Mouse (Mus musculus): ENCODE results near the gene Usp32. TPM values are rescaled to one million over a fixed set of nuclear protein-coding genes. Genes with fewer than 3 reads are reported as not detected.

The Usp32 gene
- polyA plus RNA-seq (2015; fragmentation: Nextera tagmentation; extraction: Ambion mirVana): 4.1 and 4.7 TPM in 2 replicates

- Histone ChIP-seq H3K9me3 (replicated peaks; ENCODE audit: low read length) (no peaks in the 10 kb centered on the region), H3K4me2 (ENCODE audit: low read length) (peak within 1 kb of the TSS; percentile 82), H3K9ac (ENCODE audit: low read depth, low read length) (peak within 1 kb of the TSS; percentile 84), H3K27ac (peak within 1 kb of the TSS; percentile 91), H3K27me3 (ENCODE audit: insufficient read depth, low read length) (no peaks in the 10 kb centered on the region), H3K4me3 (replicated peaks; ENCODE audit: low read depth, low read length) (peak within 1 kb of the TSS; percentile 89), H3K36me3 (ENCODE audit: insufficient read depth, low read length) (no peaks in the 10 kb centered on the region), H3K4me1 (replicated peaks; ENCODE audit: insufficient read depth, low read length) (no peaks in the 10 kb centered on the region)
- ATAC-seq (replicated peaks; ENCODE audit: low FRiP score, low read depth): peak; percentile 98
- DNase-seq (ENCODE audit: low spot score): peak; percentile 99
- 2% methylated on average over 86 of the region's 94 CpGs for WGBS
- no peak for TF ChIP-seq CTCF (IDR thresholded peaks at IDR 0.05; ENCODE audit: low read depth)
Measured at GRCm38 (mm10) chr11:85139581-85140540, at the start of gene Usp32. Gene Usp32, minus strand, starts transcription at chr11:85140161.

GRCm38 (mm10) chr11:85189110-85189509 lies 49.1 kb upstream of the Usp32 start:
- Histone ChIP-seq H3K9ac (ENCODE audit: low read depth, low read length) (no peak overlapping the region), H3K27me3 (ENCODE audit: insufficient read depth, low read length) (no peaks in the 10 kb centered on the region), H3K4me2 (ENCODE audit: low read length) (no peak overlapping the region), H3K27ac (no peak overlapping the region), H3K9me3 (replicated peaks; ENCODE audit: low read length) (no peaks in the 10 kb centered on the region), H3K4me1 (replicated peaks; ENCODE audit: insufficient read depth, low read length) (no peaks in the 10 kb centered on the region), H3K36me3 (ENCODE audit: insufficient read depth, low read length) (peaks cover 28% of the 10 kb centered on the region), H3K4me3 (replicated peaks; ENCODE audit: low read depth, low read length) (no peak overlapping the region)
- TF ChIP-seq CTCF (IDR thresholded peaks at IDR 0.05; ENCODE audit: low read depth): no peak
- ATAC-seq (replicated peaks; ENCODE audit: low FRiP score, low read depth) (no peak), DNase-seq (ENCODE audit: low spot score) (no peak)
- WGBS: 93% methylated on average over 4 of the region's 4 CpGs

- H3K9me3 ChIP-seq (replicated peaks; ENCODE audit: low read length): no peaks in the 10 kb centered on the region
- no peak overlapping the region for H3K4me3 ChIP-seq (replicated peaks; ENCODE audit: low read depth, low read length)
- no peaks in the 10 kb centered on the region for H3K27me3 ChIP-seq (ENCODE audit: insufficient read depth, low read length)
- DNase-seq (ENCODE audit: low spot score): peak; percentile 71
- no peak for TF ChIP-seq CTCF (IDR thresholded peaks at IDR 0.05; ENCODE audit: low read depth)
- peak; percentile 31; the same call in 1 of the 2 replicates for ATAC-seq (replicated peaks; ENCODE audit: low FRiP score, low read depth)
- no peak overlapping the region for H3K4me2 ChIP-seq (ENCODE audit: low read length)
- H3K9ac ChIP-seq (ENCODE audit: low read depth, low read length): no peak overlapping the region
- H3K27ac ChIP-seq: no peak overlapping the region
- WGBS: 53% methylated on average over 6 of the region's 6 CpGs
- H3K4me1 ChIP-seq (replicated peaks; ENCODE audit: insufficient read depth, low read length): no peaks in the 10 kb centered on the region
- H3K36me3 ChIP-seq (ENCODE audit: insufficient read depth, low read length): no peaks in the 10 kb centered on the region
Measured at GRCm38 (mm10) chr11:85184839-85185238, 44.9 kb upstream of the Usp32 start.

GRCm38 (mm10) chr11:85184082-85184481 lies 44.1 kb upstream of the Usp32 start:
- Histone ChIP-seq H3K27ac (no peak overlapping the region), H3K9ac (ENCODE audit: low read depth, low read length) (no peak overlapping the region), H3K4me2 (ENCODE audit: low read length) (no peak overlapping the region), H3K27me3 (ENCODE audit: insufficient read depth, low read length) (no peaks in the 10 kb centered on the region), H3K36me3 (ENCODE audit: insufficient read depth, low read length) (no peaks in the 10 kb centered on the region), H3K9me3 (replicated peaks; ENCODE audit: low read length) (no peaks in the 10 kb centered on the region), H3K4me3 (replicated peaks; ENCODE audit: low read depth, low read length) (no peak overlapping the region), H3K4me1 (replicated peaks; ENCODE audit: insufficient read depth, low read length) (no peaks in the 10 kb centered on the region)
- DNase-seq (ENCODE audit: low spot score) (peak; percentile 53), ATAC-seq (replicated peaks; ENCODE audit: low FRiP score, low read depth) (no peak)
- 66% methylated on average over 5 of the region's 5 CpGs for whole genome bisulfite sequencing
- TF ChIP-seq CTCF (IDR thresholded peaks at IDR 0.05; ENCODE audit: low read depth): peak; percentile 63

- H3K27ac ChIP-seq: no peak overlapping the region
- H3K9ac ChIP-seq (ENCODE audit: low read depth, low read length): peak overlapping the region; percentile 33; the same call in 1 of the 2 replicates
- TF ChIP-seq CTCF (IDR thresholded peaks at IDR 0.05; ENCODE audit: low read depth): no peak
- no peaks in the 10 kb centered on the region for H3K27me3 ChIP-seq (ENCODE audit: insufficient read depth, low read length)
- peak overlapping the region; percentile 60 for H3K4me2 ChIP-seq (ENCODE audit: low read length)
- no peak for ATAC-seq (replicated peaks; ENCODE audit: low FRiP score, low read depth)
- H3K4me1 ChIP-seq (replicated peaks; ENCODE audit: insufficient read depth, low read length): no peaks in the 10 kb centered on the region
- no peaks in the 10 kb centered on the region for H3K9me3 ChIP-seq (replicated peaks; ENCODE audit: low read length)
- H3K4me3 ChIP-seq (replicated peaks; ENCODE audit: low read depth, low read length): peak overlapping the region; percentile 35
- H3K36me3 ChIP-seq (ENCODE audit: insufficient read depth, low read length): no peaks in the 10 kb centered on the region
- 17% methylated on average over 13 of the region's 13 CpGs for WGBS
- no peak for DNase-seq (ENCODE audit: low spot score)
Measured at GRCm38 (mm10) chr11:85183284-85183779, 43.4 kb upstream of the Usp32 start.

- H3K9me3 ChIP-seq (replicated peaks; ENCODE audit: low read length): no peaks in the 10 kb centered on the region
- TF ChIP-seq CTCF (IDR thresholded peaks at IDR 0.05; ENCODE audit: low read depth): peak; percentile 83
- H3K27me3 ChIP-seq (ENCODE audit: insufficient read depth, low read length): no peaks in the 10 kb centered on the region
- ATAC-seq (replicated peaks; ENCODE audit: low FRiP score, low read depth) (peak; percentile 86), DNase-seq (ENCODE audit: low spot score) (peak; percentile 88)
- peak overlapping the region; percentile 60 for H3K4me2 ChIP-seq (ENCODE audit: low read length)
- no peak overlapping the region for H3K27ac ChIP-seq
- 5% methylated on average over 20 of the region's 20 CpGs for WGBS
- peak overlapping the region; percentile 35 for H3K4me3 ChIP-seq (replicated peaks; ENCODE audit: low read depth, low read length)
- H3K4me1 ChIP-seq (replicated peaks; ENCODE audit: insufficient read depth, low read length): no peaks in the 10 kb centered on the region
- no peaks in the 10 kb centered on the region for H3K36me3 ChIP-seq (ENCODE audit: insufficient read depth, low read length)
- H3K9ac ChIP-seq (ENCODE audit: low read depth, low read length): peak overlapping the region; percentile 33; the same call in 1 of the 2 replicates
Measured at GRCm38 (mm10) chr11:85182617-85183283, 42.8 kb upstream of the Usp32 start.

Data from kidney, postnatal 0 days (tissue).